Mouse (Mus musculus) cortical plate, adult 2 months (tissue): ENCODE results near the gene Izumo2.

ENCODE experiments used
- CTCF ChIP-seq: fragments of 200-500 bp; IDR thresholded peaks from 2 replicates; pipeline ENCODE4 v1.5.1; 2011; ENCODE audit warnings: mild to moderate bottlenecking, control low read depth, low read length; ENCODE audit not compliant: insufficient read depth; ENCODE audit errors: extremely low read depth
- POLR2A ChIP-seq: fragments of 200-500 bp; IDR thresholded peaks from 2 replicates; pipeline ENCODE4 v1.6.1; 2011; ENCODE audit warnings: mild to moderate bottlenecking, low read length, control low read depth; ENCODE audit not compliant: insufficient read depth; ENCODE audit errors: extremely low read depth

DNA sequence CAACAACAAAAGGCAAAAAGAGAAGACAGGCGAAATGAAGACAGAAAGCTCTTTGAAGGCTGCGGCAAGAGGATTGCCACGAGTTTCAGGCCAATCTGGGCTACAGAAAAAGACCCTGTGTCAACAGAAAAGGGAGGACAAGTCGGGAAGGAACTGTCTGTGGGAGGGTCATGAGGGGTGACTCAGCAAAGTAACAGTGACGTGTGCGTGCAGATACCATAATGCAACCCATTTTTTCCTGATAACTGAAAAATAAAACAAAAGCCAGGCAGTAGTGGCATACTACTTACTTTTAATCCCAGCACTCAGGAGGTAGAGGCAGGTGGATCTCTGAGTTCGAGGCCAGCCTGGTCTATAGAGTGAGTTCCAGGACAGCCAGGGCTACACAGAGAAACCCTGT lies 10.6 kb upstream of the Izumo2 start:
- no peak for TF ChIP-seq POLR2A
- no peak for TF ChIP-seq CTCF
